Mouse (Mus musculus) skeletal muscle tissue, postnatal 0 days (tissue): ENCODE data around the gene Gm10320. TPM values are rescaled to one million over a fixed set of nuclear protein-coding genes. Genes with fewer than 3 reads are reported as not detected.

Experiments used
- polyA plus RNA-seq: library from polyadenylated mRNA; unstranded; fragments of >200 nt; fragmentation: Nextera tagmentation; extraction: Ambion mirVana; gene quantifications from 2 replicates; pipeline ENCODE4 v1.2.1, GENCODE M21; 2015

Gene Gm10320
- polyA plus RNA-seq: 0.59 and 0.94 TPM in 2 replicates

DNA sequence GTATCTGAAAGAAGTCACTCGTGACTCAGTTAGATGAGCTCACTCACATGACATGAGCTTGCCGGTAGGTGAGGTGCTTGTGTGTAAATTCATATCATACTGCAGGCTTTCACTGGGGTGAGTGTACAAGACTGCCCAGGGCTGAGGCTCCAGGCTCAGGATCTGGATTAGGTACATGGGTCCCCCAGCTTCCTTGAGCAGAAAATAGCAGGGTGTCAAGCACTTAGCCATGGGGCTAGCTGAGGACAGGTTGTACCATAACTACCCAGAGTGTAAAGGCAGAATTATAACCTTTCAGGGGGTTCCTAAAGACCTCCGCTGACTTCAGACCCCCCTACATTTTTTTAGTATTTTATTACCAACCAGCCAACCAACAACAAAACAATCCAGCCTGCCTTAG, at the start of gene Gm10320:
Gm10320 (minus strand) TSS at position 93 of the 400 bp plus-strand sequence.

Other genes with a start within 250 kb of the Gm10320 start
- gene Utp15, start 229.0 kb downstream of the Gm10320 start, polyA plus RNA-seq: 6.0 and 7.5 TPM in 2 replicates
- gene Ankra2, start 228.9 kb downstream of the Gm10320 start, polyA plus RNA-seq: 17.6 and 18.2 TPM in 2 replicates
- not detected in 2 replicates for gene Gm21976, start 212.1 kb downstream of the Gm10320 start, polyA plus RNA-seq
- gene Btf3, start 175.0 kb downstream of the Gm10320 start, polyA plus RNA-seq: 431 and 467 TPM in 2 replicates
- 0.17 and 0.24 TPM in 2 replicates for gene Foxd1, start 137.8 kb downstream of the Gm10320 start, polyA plus RNA-seq
- gene Tmem174, start 145.4 kb upstream of the Gm10320 start, polyA plus RNA-seq: not detected in 2 replicates
- gene Tmem171, start 202.8 kb upstream of the Gm10320 start, polyA plus RNA-seq: 0.22 and 0.62 TPM in 2 replicates